Mouse (Mus musculus) testis, postnatal 14 days (tissue): ENCODE results near the gene Rhd.
A peak's percentile ranks its signal among the peaks of the same experiment; 100 is the strongest.

Experiments used
- DNase-seq: peaks from one replicate; pipeline ENCODE4 v3.0.0; 2021; ENCODE audit warnings: low spot score

Rhd gene

GRCm38 (mm10) chr4:134856501-134856900, 7.8 kb upstream of the Rhd start:
- DNase-seq = no peak

GRCm38 (mm10) chr4:134858494-134858893, 5.8 kb upstream of the Rhd start:
- DNase-seq = no peak

- no peak for DNase-seq
These were observed 2.5 kb upstream of the Rhd start for GRCm38 (mm10) chr4:134861884-134862283.

DNA sequence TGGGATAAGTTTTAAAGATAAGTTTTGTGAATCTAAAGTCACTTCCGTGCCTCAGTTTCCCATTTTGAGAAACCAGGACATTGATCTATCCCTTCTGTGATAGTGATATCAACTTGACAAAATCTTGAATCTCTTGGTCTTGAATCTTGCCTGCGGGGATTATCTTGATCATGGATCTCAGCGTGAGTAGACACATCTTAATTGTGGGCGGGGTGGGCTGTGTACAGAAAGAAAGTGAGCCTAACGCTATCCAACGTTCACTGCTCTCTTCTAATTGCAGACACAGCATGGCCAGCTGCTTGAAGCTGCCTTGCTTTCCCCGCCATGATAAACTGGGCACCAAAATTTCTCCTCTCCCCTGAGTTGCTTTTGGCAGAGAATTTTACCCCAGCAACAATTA, 1.3 kb upstream of the Rhd start:
- DNase-seq = no peak

GRCm38 (mm10) chr4:134865340-134865739, 1.0 kb downstream of the Rhd start:
- no peak for DNase-seq

GRCm38 (mm10) chr4:134865789-134866188, 1.5 kb downstream of the Rhd start:
- DNase-seq = no peak

- no peak for DNase-seq
These were observed 2.9 kb downstream of the Rhd start for GRCm38 (mm10) chr4:134867213-134867612.

DNA sequence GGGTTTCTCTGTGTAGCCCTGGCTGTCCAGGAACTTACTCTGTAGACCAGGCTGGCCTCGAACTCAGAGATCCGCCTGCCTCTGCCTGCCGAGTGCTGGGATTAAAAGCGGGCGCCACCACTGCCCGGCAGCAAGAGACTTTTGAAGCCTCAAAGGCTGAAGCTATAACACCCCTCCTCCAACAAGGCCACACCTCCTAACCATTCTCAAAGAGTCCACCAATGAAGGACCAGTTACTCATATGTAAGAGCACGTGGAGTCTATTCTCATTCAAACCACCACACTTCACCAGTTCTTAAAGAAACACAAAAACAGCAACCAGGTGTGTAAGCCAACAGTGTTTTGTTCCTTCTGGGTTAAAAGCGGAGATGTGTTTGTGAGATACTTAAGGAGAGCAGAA, 3.3 kb downstream of the Rhd start:
- DNase-seq = no peak

- no peak for DNase-seq
These were observed 3.7 kb downstream of the Rhd start for GRCm38 (mm10) chr4:134868065-134868464.

GRCm38 (mm10) chr4:134868490-134868889, 4.2 kb downstream of the Rhd start:
- no peak for DNase-seq

DNA sequence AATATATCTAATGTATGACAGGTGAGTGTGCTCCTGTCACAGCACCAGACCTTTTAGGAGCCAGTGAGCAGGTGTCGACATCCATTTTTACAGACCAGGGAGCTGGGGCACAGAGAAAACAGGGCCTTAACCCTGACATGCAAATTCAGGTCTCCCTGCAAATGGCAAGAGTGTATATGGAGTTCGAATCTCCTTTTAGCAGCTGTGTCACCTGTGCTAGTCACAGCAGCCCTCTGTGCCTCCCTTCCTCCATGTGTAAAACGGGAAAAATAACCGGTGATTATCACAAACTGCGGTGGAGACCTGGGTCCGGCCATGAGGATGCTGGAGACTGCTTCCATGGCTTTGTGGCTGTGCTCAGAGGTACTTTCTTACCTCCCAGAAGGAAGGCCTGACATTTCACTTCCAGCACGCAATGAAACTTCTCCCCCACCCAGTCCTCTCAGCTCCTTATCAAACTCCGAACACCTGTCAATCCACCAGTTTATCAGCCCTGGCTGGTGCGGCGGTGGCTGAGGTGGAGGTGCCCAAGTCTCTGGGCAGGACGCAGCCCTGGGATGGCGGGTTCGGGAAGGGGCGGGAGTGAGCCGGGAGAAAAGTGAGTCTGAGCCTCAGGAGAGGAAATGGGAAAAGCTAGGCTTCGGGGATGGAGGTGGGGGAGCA, 4.9 kb downstream of the Rhd start:
- DNase-seq = no peak

DNA sequence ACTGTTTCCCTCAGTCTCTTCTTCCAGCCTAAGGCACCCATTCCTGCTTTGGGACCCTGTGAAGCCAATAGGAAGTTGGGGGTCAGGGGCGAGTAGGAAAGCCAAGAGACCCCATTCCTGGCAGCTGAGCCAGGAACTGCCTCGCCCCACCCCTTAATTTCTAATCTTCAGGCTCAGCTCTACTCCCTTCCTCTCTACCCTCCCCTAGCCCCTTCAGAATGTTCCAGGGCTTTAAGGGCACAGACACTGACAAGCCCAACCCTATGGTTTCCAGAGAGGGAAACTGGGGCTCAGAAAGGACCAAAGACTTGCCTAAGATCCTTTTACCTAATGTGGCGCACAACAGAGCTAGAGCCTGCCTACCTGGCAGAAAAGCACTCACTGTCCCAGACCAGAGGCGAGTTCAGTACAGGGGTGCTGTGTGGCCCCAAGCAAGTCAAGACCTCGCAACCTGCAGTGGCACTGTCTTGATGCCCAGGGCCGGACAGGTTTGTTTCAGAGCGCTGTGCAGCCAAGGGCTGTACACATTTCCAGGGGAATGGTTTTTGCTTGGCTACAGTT, 5.6 kb downstream of the Rhd start:
- DNase-seq = no peak

GRCm38 (mm10) chr4:134871477-134871876, 7.1 kb downstream of the Rhd start:
- DNase-seq = no peak

DNA sequence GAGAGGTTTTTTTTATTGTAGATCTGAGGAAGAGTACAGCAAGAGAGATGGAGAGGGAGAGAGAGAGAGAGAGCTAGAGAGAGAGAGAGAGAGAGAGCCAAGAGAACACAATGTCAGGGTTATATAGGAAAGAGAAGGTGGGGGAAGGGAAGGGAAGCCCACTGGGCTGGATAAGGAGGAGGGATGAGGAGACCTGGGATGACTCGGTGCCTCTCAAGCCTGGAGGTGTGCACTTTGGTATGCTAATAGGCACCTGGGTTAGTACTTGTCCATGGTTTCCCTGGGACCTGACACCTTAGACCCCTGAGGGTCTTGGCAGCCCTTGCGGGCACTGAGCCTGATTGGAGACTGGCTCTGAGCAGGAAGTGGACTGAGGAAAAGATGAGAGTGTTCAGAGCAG, 7.6 kb downstream of the Rhd start:
- DNase-seq = no peak

DNA sequence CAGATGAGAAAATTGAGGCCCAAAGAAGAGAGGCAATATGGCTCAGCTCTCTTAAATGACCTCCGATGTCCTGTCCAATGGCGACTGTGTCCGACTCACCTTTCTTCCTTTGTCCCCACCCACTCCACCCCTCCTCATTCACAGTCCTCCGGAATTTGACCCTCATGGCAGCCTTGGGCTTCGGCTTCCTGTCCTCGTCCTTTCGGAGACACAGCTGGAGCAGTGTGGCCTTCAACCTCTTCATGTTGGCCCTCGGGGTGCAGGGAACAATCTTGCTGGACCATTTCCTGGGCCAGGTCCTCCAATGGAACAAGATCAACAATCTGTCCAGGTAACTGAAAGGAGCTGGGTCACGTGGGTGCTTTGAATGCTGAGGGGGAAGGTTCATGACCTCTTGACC, 11.8 kb downstream of the Rhd start:
- no peak for DNase-seq

GRCm38 (mm10) chr4:134879410-134879981, 15.2 kb downstream of the Rhd start:
- DNase-seq = peak; percentile 54

GRCm38 (mm10) chr4:134880041-134880440, 15.7 kb downstream of the Rhd start:
- no peak for DNase-seq

- DNase-seq = peak; percentile 23
These were observed 18.9 kb downstream of the Rhd start for GRCm38 (mm10) chr4:134883266-134883665.

DNA sequence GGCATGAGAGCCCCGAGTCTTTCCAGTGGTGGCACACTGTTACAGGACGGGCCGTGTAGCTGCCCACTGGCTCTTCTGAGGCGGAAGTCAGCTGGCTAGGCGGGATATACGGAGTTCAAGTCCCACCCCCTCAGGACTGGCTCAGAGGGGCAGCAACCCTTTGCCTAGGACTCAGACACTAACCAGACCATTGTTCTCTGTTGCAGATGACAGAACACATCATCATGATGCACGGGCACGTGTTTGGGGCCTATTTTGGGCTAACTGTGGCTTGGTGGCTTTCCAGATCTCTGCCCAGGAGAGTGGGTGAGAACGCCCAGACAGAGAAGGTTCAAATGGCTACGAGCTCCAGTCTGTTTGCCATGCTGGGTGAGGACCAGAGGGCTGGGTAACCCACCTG, 19.5 kb downstream of the Rhd start:
- no peak for DNase-seq

GRCm38 (mm10) chr4:134884364-134884763, 20.0 kb downstream of the Rhd start:
- no peak for DNase-seq

- DNase-seq = no peak
These were observed 27.8 kb downstream of the Rhd start for GRCm38 (mm10) chr4:134892096-134892495.

GRCm38 (mm10) chr4:134897256-134897655, 32.9 kb downstream of the Rhd start:
- DNase-seq = no peak

DNA sequence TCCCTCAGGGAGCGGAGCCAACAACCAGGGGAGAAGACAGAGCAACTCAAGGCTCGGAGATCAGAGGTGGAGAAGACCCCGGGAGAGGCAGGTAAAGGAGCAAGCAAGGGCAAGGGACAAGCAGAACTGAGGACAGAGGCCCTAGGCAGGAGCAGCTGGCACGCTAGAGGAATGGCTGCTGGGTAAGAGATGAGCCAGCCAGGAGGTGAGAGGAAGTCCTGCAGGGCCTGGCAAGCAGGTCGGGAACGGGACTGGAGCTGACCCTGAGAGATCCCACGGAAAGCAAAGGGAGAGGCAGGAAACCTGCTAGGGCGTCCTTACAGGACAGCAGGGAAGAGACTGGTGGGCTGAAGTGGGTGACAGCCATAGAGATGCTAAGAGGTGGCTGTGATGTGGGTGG, 36.8 kb downstream of the Rhd start:
- no peak for DNase-seq

- DNase-seq = no peak
These were observed 38.7 kb downstream of the Rhd start for GRCm38 (mm10) chr4:134903046-134903445.
